Mouse (Mus musculus) small intestine, adult 2 months (tissue): ENCODE results near the gene Gm20388.

Source experiments
- CTCF ChIP-seq: fragments of 200-500 bp; IDR thresholded peaks from 2 replicates; pipeline ENCODE4 v1.5.1; 2012; ENCODE audit warnings: low read depth, mild to moderate bottlenecking, control low read depth, inconsistent platforms, low read length, moderate library complexity, mixed read lengths; ENCODE audit not compliant: insufficient replicate concordance, insufficient read length; ENCODE audit errors: extremely low read depth
- POLR2A ChIP-seq: fragments of 200-500 bp; IDR thresholded peaks from 2 replicates; pipeline ENCODE4 v1.6.1; 2012; ENCODE audit warnings: low read depth, mild to moderate bottlenecking, control low read depth, inconsistent platforms, low read length, moderate library complexity

DNA sequence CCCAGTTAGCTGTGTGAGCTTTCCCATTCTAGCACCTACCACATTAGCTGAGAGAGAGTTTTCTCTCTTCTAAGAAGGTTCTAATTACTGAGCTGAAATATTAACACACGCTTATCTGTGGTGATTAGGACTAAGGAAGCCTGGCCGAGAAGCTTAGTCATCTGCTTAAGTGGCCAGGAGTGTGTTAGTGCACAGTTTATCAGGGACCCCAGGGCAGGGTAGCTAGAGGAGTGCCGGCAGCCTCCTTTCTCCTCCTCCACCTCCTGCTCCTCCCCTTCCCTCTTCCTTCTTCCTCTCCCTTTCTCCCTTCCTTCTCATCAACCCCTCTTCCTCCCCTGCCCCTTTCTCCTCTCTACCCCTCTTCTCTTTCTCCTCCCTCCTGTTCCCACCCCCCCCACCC is 4339.6 kb downstream of the Gm20388 start:
- no peak for TF ChIP-seq CTCF
- TF ChIP-seq POLR2A = no peak
